Mouse (Mus musculus) spleen, embryonic (tissue): ENCODE data around the gene Atn1.

Experiments
- CTCF ChIA-PET: fragments of 350-600 bp; sonication (Branson Sonifier 250); formaldehyde crosslinking; loops from one replicate; lab custom pipeline; 2022; lab: Charles Lee

The Atn1 gene

GRCm38 (mm10) chr6:124742839-124743514, 13.3 kb downstream of the Atn1 start:
- CTCF ChIA-PET = interaction anchor here (0.6 to 3.8 kb wide), 3 partner anchors 16 to 267 kb away, joined by 3 to 22 read pairs (median 7); no protein-coding TSS in a partner anchor

- CTCF ChIA-PET = interaction anchor here (1.3 to 3.8 kb wide), 2 partner anchors 16 to 26 kb away, joined by 4 to 22 read pairs; no protein-coding TSS in a partner anchor
These were observed 14.5 kb downstream of the Atn1 start for GRCm38 (mm10) chr6:124741842-124742241.

GRCm38 (mm10) chr6:124740888-124741761, 15.2 kb downstream of the Atn1 start, which contains the start of gene Grcc10:
Gene Grcc10 (minus strand): TSS chr6:124741374.
- CTCF ChIA-PET = interaction anchor here (1.0 to 3.8 kb wide), 4 partner anchors 16 to 38 kb away, joined by 3 to 22 read pairs (median 4); no protein-coding TSS in a partner anchor

GRCm38 (mm10) chr6:124740211-124740887, 16.0 kb downstream of the Atn1 start:
- CTCF ChIA-PET = interaction anchor here (1.0 to 3.8 kb wide), 3 partner anchors 17 to 37 kb away, joined by 3 to 22 read pairs (median 4); no protein-coding TSS in a partner anchor

- CTCF ChIA-PET = interaction anchor here (0.5 to 3.8 kb wide), 2 partner anchors 23 to 169 kb away, joined by 3 to 22 read pairs; no protein-coding TSS in a partner anchor
These were observed 17.0 kb downstream of the Atn1 start for GRCm38 (mm10) chr6:124739231-124739796.

GRCm38 (mm10) chr6:124738511-124739023, 17.8 kb downstream of the Atn1 start, which contains the start of gene Ptpn6:
Gene Ptpn6 (minus strand): TSS chr6:124738714.
- CTCF ChIA-PET = interaction anchor here (0.5 to 1.0 kb wide), 2 partner anchors 10 to 169 kb away, joined by 3 to 4 read pairs; no protein-coding TSS in a partner anchor

- CTCF ChIA-PET = no interaction called here
These were observed 19.3 kb downstream of the Atn1 start for GRCm38 (mm10) chr6:124737040-124737439.

GRCm38 (mm10) chr6:124734417-124734816, 21.9 kb downstream of the Atn1 start:
- CTCF ChIA-PET = no interaction called here

- CTCF ChIA-PET = interaction anchor here (1.4 kb wide), 1 partner anchor 16 kb away, joined by 3 read pairs; no protein-coding TSS in a partner anchor
These were observed 23.6 kb downstream of the Atn1 start for GRCm38 (mm10) chr6:124732476-124733370.

- CTCF ChIA-PET = interaction anchor here (1.1 kb wide), 1 partner anchor 14 kb away, joined by 6 read pairs; no protein-coding TSS in a partner anchor
These were observed 25.3 kb downstream of the Atn1 start for GRCm38 (mm10) chr6:124731038-124731437.

GRCm38 (mm10) chr6:124729850-124730705, 26.2 kb downstream of the Atn1 start:
- CTCF ChIA-PET = interaction anchor here (0.6 to 1.8 kb wide), 4 partner anchors 11 to 79 kb away, joined by 3 to 9 read pairs (median 4); no protein-coding TSS in a partner anchor

- CTCF ChIA-PET = interaction anchor here (0.9 to 1.8 kb wide), 2 partner anchors 9 to 10 kb away, joined by 4 to 9 read pairs; partner anchors contain the start of gene Ptpn6
These were observed 27.7 kb downstream of the Atn1 start for GRCm38 (mm10) chr6:124728621-124729020.

GRCm38 (mm10) chr6:124724472-124724871, 31.9 kb downstream of the Atn1 start:
- CTCF ChIA-PET = interaction anchor here (1.1 to 1.5 kb wide), 2 partner anchors 9 to 32 kb away, joined by 5 to 9 read pairs; partner anchors contain the start of genes Atn1 and Gm45234

GRCm38 (mm10) chr6:124723541-124723940, 32.8 kb downstream of the Atn1 start:
- CTCF ChIA-PET = interaction anchor here (1.5 kb wide), 1 partner anchor 8 kb away, joined by 5 read pairs; no protein-coding TSS in a partner anchor

GRCm38 (mm10) chr6:124722876-124723473, 33.3 kb downstream of the Atn1 start:
- CTCF ChIA-PET = interaction anchor here (0.7 kb wide), 1 partner anchor 568 kb away, joined by 3 read pairs; no protein-coding TSS in a partner anchor

- CTCF ChIA-PET = no interaction called here
These were observed 35.4 kb downstream of the Atn1 start for GRCm38 (mm10) chr6:124720904-124721303.

- CTCF ChIA-PET = interaction anchor here (0.9 to 1.4 kb wide), 3 partner anchors 10 to 51 kb away, joined by 3 to 9 read pairs (median 5); no protein-coding TSS in a partner anchor
These were observed 36.9 kb downstream of the Atn1 start for GRCm38 (mm10) chr6:124719354-124719978.
